Mouse (Mus musculus) right cerebral cortex, postnatal 14 days (tissue): Measurements from ENCODE around the gene Gm1673.

ENCODE experiments used
- DNase-seq: peaks from one replicate; pipeline ENCODE4 v3.0.0; 2022

The Gm1673 gene

DNA sequence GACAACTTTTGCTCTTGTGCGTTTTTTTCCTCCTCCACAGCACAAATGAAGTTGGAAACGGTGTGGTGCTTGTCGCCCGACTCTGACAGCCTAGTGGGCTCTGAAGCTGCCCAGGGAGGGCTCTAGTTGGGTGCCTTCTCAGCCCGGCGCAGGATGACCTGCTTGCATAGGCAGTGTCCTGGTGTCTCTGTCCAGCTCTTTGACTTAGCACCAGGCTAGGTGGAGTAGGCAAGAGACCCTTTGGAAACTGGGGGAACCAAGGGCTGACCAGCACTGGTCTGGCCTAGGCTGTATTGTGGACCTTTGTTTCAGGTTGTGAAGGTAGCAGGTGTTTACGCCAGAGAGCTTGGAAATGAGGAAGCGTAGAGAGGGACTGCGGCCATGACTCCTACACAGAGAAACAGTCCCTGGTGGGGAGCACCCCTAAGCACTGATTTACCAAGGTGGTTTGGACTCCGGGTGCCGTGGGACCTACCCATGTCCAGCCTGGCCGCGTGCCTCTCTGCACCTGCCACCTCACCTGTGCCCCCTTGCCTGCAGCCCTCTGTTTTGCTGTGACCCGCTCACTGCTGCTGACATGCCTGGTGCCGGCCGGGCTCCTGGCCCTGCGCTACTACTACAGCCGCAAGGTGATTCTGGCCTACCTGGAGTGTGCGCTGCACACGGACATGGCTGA is 14.7 kb downstream of the Gm1673 start:
- no peak for DNase-seq

DNA sequence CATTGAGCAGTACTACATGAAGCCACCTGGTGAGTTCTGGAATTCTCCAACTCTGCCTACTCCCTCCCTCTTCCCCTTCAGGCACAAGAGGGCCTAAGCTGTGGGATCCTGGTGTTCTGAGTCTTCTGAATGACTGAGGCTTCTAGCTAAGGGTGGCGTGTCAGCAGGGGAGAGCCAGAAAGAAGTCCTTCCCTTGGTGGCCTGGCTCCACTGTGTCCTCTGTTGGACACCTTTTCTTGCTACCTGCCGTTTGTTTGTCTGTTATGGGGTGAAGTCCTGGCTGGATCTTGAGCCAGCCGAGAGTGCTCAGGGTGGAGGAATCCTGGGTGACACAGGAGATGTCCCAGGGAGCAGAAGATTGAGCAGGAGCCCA is 15.3 kb downstream of the Gm1673 start:
- DNase-seq, result no peak

DNA sequence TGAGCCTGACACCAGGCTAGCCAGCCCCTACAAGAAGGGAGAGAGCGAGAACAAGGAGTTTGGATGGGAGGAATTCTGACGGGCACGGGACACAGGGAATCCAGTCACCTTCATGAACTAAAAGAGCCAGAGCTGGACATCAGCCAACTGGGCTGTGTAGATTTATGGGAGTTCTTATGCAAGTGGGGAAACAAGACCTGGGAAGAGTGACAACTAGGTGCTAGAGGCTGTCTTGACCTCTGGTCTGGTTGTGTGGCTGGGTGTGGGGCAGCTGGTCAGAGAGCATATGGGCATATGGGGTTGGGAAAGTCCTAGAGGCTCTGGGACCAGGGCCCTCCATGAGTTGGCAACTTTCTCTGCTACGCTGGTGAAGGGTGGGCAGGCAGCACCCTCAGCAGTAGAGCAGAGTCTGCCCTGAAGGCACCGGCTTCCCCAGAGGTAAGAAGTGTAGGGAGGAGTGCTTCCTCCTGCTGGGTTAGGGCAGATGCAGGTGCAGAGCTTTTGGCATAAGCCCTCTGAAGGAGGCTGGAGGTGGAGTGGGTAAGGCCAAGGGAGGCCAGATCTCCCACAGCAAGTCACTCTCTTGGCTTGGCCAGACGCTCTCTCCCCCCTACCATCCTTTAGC is 16.3 kb downstream of the Gm1673 start:
- no peak for DNase-seq

DNA sequence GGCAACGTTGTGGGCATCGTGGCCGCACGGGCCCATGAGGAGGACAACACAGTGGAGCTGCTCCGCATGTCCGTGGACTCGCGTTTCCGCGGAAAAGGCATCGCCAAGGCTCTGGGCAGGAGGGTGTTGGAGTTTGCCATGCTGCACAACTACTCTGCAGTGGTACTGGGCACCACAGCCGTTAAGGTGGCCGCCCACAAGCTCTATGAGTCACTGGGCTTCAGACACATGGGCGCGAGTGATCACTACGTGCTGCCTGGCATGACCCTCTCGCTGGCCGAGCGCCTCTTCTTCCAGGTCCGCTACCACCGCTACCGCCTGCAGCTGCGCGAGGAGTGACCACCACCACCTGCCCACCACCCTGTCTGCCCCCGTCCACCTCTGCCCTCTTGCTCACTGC is 17.6 kb downstream of the Gm1673 start:
- DNase-seq, result no peak

DNA sequence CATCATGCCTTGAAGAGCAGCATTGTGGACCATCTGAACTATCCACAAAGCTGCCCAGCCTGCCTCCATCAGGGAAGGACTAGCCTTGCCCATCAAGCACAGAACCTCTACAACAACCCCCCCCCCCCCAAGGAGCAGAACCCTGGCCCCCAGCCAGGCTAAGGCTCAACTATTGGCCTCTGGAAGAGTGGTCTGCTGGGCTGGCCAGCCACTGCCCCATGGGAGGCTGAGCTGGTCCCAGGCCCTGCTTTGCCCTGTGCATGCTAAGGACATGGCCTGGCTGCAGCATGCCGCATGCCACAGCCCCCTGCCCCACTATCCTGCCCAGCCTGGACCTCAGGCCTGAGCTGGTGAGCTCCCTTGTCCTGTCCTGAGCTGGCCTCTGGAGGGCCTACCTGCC is 18.2 kb downstream of the Gm1673 start:
- DNase-seq, result no peak

DNA sequence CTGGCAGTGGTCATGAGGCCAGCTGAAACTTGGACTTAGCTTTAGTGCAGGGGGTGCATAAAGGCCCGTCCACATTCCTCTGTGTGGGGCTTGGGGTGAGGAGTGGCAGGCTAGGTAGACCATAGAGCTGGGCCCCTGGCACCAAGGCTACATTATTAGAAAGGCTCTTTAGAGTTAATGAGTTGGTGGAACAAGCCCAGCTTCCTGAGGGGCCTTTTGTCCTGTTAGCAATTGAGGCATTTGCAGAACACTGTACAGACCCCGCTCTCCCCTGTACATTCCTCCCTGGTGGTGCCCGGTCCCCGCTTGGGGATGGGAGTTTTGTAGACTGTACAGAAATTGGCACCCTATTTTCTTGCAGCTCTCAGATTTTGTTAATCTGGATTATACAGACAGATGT is 19.4 kb downstream of the Gm1673 start:
- DNase-seq, result no peak

DNA sequence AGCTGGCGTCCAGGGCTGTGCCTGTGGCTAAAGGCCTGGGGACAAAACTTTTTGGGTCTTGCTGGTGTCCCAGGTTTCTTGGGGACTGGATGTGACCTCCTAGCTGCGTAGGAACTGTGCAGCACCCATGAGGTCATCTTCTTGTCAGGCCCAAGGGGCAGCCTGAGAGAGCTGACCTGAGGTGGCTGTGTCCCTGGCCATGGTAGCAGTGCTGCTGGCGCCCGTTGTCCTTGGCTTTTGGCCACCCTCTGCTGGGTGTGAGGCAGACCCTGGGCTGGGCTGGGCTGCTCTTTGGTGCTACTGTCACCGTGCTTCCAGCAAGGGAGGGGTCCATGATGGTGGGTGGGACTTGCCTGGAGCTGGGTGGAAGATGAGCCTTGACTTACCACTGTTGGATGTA is 21.4 kb downstream of the Gm1673 start:
- DNase-seq, result no peak

DNA sequence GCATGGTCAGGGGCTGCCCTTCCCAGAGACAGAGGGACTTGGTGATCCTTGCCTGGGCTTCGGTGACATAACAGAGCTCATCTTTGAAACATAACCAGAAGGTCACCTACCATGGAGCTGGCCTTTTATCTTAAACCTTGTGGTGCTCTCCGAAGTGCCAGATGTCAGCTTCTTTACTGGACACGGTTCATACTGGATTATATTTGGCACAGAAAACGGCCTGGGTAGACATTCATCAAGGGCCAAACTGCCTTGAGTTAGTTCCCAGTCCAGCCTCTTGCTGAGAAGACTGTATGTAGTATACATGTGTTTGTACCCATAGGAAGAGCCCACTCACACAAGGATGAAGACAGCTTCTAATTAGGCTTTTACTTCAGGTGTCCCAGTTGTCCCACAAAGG is 23.6 kb downstream of the Gm1673 start:
- DNase-seq, result no peak

DNA sequence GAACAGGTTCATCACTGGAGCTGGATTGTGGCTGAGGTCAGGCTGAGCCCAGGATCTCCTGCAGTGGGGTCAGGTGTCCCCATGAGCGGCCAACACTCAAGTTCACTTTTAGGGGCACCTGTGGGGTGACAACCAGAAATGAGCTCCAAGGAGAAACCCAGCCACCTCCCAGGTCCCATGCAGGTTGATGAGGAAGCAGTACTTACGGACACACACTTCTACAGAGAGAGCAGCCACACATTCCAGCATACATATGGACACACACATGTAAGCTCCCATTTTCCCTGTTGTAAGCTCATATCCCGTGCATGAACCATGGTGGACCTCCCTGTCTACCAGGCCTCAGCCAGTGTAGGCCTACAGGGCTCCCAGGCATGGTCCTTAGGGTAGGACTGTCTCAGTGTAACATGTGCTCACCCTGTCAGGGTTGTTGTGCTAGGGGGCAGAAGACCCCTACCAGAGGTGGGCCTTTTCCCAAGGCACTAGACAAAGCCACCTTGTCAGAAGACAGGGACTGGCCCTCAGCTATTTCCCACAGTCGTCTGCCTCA is 24.2 kb downstream of the Gm1673 start:
- DNase-seq, result no peak

DNA sequence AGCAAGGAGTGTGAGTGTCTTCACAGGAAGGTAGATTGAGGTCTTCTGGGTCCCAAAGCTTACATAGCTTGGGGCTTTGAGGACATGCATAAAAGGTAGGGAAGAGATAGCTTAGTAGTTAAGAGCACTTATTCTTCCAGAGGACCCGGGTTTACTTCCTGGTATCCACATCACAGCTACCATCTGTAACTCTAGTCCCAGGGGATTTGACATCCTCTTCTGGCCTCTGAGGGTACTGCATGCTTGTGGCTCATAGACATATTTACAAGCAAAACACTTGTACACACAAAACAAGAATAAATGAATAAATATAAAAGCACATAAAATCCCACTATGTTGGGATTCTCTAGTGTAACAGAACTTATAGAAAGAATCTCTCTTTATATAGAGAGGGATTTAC is 31.4 kb downstream of the Gm1673 start:
- no peak for DNase-seq

DNA sequence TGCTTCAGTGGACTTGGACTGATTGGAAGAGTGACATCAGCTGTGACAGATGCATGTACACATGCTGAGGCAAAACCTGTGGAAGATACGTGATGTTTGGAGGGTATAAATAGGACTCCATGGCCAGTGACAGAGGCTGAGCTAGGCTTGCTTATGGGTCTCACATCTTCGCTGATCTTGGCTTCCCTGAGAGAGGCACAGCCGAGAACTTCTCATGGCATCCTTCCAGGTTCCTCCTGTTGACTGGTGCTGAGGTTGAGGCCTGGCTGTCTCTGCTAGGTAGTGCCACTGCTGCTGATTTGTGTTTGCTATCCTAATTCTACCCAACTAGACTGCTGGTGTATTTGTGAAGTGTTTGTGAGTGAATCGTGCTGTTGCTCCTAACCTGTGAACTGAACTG is 35.7 kb downstream of the Gm1673 start:
- no peak for DNase-seq

DNA sequence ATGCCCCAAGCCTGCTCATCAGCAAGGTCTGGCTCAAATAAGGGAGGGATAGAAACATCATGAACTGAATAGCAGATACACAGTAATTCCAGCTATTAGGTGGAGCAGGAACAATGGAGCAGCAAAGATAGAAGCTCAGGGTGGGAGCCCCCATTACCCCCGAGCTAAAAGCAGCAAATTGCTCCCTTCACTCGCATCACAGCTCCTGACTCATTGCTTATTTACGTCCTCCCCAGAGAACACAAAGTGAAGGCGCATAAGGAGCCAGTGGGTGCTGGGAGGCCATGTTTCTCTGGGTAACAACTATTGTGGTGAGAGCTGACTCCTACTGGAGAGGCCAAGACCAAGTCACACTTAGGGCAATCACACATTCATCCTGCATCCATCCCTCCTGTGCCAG is 46.9 kb downstream of the Gm1673 start:
- no peak for DNase-seq

DNA sequence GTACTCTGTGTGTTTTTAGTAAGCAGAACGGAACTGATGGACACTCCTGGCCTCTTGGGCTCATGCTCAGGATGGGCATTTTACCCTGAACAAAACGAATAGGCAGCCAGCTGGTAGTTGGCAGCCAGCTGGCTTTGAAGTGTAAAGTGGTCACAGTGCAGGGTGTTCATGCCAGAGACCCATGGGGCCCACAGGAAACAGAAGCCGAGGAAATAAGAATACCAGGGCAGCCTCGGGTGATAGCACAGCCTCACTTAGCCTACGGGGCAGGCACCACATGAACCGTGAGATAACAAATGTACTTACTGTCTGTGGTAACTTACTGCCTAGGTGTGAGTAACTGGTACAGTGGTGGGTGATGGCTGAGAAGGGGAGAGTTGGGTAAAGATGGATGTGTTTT is 47.8 kb downstream of the Gm1673 start:
- DNase-seq, result no peak

DNA sequence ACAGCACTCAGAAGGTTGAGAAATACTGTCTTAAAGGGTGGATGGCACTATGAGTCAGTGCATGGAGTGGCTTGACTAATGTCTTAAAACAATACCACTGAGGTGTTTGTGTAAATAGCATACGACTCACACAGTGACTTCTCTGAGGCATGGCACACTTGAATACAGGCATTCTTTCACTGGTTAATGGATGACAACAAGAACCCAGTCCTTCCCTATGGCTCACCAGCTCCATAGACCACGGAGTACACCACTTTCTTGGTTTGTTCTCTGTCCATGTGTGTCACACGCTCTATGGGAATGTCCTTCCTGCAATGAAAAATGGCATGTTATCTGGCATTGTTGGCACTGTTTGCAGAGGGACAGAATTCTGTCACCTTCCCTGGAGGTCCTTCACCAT is 49.3 kb downstream of the Gm1673 start:
- DNase-seq, result no peak
